Mouse (Mus musculus): ENCODE data around the gene Plxnb3.
"Not testable (repeated sequence)": the region's sequence is repeated elsewhere in the genome, so short reads cannot be mapped to it uniquely, and the experiment has no call there.

The Plxnb3 gene

DNA sequence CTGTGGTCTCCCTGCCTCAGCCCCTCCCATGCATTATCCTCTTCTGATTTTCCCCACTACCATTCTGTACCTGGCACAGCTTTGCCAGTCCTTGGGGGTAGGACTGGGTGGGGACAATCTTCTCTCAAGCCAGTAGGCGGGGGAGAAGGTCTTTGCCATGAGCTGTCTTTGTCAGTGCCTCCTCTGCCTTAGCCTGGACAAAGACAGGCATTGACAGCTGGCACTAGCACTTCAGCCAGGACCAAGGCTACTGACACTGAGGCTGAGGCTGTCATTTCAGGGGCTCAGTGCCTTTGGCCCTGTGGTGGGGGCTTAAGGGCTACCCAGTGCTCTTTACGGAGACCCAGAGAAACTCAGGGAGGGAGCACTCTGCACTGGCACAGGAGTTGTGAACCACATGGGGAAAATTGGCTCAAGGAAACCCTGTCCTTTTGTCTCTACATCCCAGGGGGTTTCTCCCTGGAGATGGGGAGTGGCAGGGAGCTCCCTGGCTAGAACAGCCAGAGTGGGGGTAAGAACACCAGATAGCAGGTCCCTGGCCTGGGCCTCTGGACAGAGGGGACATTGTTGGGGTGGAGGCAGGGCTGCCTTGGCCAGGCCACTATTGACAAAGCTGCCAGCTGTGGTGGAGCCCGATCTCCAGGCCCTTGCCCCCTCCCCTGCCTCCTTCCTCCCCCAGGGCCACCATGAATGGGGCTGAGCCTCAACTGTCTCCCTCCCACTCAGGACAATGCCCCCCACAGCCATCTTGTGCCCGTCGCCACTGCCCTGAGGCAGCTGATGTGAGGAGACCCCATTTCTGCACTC is at the start of gene Plxnb3:
Gene Plxnb3, plus strand, starts transcription at position 757 of the 807 bp plus-strand sequence.
- DNase-seq (ENCODE audit: low spot score), result no peak

DNA sequence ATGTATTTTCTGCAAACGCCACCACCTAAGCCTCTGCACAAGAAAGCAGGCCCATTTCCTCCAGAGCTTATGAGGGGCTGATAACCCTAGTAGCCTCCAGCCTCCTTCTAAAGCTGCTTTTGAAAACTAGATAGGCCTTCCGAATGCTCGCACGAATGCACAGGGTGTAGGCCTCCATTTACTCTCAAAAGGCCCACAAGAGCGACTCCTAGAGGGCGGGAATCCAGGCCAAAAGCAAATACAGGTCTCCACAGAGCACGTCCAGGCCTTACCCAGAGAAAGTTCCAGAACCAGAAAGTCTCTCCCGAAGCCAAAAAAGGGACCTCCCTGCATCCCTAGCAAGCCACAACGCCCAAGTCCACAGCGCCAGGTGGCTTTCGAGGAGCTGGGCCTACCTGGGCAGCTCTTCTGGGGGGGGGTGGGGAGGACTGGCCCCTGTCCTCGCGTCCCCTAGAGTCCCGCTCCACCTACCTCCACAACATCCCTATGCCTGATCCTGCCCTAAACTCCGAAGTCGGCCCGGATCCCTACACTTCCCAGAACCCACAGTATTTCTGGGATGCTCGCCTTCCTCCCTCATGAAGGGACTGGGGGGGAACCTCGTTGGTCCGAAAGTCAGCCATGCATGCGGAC is 41.3 kb upstream of the Plxnb3 start:
- DNase-seq (ENCODE audit: low spot score), result no peak

DNA sequence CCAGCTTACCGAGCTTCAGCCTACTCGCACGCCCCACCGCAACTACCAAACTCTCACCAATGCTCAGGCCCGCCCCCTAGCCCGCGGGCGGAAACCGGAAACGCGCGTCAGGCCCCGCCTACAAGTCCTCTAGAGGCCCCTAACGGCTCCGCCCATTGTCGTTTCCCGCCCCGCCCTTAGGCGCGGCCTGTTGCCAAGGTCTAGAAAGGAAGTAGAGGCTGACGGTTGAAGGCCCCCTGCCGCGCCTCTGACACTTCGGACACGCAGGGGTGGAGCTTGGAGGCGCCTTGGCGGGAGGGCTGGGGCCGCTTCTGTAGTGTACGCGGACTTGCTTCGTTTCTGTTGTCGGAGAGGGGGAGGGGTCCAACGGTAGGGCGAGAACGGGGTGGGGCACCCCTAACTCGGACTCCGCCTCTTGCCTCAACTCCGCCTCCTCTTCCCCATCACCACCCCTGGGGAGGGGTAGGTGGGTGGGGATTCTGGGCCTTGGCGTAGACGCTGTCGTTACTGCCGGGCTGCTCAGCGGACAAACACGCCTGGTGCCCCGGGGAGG is 40.7 kb upstream of the Plxnb3 start, which contains the start of the genes Bcap31 and Abcd1:
Gene Bcap31, minus strand, starts transcription at position 67 of the 553 bp plus-strand sequence.
Gene Abcd1, plus strand, starts transcription at position 489 of the 553 bp plus-strand sequence.
- DNase-seq (ENCODE audit: low spot score), result peak; percentile 82

DNA sequence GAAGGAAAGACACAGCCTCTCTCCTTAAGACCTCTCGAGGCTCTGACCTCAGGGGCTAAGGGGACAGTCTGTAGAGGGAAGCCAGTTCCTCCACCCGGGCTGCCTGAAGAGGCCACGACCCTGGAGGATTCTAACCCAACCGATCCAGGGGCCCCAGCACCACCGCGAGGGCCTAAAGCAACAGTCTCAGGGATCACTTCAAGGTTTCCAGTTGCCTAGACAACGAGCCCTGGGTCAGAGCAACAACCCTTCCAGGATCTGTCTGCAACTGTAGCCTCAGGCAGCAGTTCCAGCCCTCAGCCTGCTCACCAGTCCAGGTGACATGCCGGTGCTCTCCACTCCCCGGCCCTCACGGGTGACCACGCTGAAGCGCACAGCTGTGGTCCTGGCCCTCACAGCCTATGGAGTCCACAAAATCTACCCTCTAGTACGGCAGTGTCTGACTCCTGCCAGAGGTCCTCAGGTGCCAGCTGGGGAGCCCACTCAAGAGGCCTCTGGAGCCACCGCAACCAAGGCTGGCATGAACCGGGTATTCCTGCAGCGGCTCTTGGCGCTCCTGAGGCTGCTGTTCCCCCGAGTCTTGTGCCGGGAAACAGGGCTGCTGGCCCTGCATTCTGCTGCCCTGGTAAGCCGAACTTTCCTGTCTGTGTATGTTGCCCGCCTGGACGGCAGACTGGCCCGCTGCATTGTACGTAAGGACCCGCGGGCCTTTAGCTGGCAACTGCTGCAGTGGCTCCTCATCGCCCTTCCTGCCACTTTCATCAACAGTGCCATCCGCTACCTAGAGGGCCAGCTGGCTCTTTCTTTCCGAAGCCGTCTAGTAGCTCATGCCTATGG is 40.0 kb upstream of the Plxnb3 start:
- DNase-seq (ENCODE audit: low spot score), result no peak

DNA sequence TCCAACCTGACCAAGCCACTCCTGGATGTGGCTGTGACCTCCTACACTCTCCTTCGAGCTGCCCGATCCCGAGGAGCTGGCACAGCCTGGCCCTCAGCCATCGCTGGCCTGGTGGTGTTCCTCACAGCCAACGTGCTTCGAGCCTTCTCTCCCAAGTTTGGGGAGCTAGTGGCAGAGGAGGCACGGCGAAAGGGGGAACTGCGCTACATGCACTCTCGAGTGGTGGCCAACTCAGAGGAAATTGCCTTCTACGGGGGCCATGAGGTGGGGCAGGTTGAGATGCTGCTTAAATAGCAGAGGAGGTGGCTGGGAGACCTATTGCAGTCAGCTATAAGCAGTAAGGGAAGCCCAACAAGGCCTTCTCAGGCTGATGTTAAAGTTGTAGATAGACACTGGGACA is 39.2 kb upstream of the Plxnb3 start:
- no peak for DNase-seq (ENCODE audit: low spot score)

DNA sequence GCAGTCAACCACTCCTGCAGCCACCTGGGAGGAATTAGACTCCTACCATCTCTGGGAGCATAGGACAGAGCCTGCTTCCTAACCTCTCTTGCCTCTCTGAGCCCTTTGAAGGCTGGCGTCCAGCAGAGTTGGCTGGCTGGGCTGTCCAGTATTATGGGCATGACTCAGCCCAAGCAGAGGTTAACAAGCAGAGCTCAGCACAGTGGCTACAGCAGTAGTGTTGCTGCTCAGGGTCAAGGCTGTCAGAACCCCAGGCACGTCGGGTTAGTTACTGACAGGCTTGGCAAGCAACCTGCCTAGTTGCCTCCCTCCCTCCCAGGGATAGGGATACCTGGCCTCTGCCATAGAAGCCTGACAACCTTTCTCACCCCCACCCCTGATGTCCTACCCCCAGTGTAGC is 38.6 kb upstream of the Plxnb3 start:
- DNase-seq (ENCODE audit: low spot score), result no peak

DNA sequence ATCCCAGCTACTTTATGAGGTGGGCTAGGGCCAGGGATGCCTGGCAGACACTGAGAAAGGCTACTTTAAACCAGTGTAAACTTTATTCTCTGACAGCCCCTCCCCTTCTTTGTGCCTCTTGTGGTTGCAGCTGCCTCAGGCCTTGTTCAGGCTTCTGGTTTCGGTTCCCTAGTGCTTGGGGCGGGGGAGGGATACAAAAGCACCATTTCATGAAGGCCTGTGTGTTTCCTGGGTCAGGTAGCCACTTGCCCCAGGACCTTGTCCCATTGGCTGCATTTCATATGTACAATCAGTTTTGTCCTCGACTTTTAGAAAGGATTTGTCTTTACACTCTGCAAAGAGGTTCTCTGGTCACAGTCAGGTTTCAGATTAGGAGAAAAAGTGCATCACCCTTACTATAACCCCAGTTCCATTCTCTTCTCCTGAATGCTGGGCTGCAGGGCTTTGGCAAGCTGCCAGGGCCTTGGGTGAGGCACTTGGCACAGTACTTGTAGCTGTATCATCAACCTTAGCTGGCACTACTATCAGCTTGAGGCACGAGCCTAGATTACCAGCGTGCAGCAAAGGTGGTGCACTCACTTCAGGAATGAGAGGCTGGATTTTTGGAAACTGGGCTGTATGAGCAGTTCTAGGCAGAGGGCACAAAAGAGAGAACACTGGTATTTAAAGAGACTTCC is 38.1 kb upstream of the Plxnb3 start:
- DNase-seq (ENCODE audit: low spot score), result no peak

DNA sequence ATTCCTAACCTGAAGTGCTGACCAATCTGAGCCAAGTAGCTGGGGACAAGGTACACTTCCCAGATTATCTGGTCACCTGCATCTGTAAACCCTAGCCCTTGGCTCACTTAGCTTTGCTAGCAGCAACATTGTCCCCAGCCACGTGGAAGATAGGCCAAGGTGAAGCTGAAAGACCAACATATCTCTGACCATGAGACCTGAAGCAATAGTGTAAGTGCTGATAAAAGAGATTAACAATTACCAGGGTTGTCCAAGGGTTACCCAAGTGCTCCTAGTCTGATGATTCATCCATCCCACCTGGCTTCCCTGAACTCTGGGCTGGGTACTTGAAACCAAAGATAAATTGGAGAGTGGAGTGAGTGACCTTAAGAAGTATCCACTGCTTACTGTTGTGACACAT is 26.0 kb upstream of the Plxnb3 start:
- DNase-seq (ENCODE audit: low spot score), result no peak

DNA sequence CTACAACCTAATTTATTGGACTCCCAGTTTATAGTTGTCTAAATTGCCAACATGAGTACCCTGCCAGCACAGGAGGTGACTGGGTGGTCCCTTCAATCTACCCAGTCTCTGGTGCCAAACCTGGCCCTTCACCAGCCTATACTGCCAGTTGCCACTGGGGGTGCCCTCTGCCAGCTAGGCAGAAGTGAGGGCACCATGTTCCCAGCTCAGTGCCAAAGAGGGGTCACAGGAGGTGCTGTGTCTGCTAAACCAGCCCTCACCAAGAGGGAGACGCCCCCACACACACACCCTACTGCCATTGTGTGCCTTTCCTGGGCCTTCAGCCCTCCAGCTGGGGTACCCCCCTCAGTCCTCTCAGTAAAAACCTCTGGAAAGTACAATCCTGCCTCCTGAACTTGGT is 18.7 kb upstream of the Plxnb3 start:
- no peak for DNase-seq (ENCODE audit: low spot score)

DNA sequence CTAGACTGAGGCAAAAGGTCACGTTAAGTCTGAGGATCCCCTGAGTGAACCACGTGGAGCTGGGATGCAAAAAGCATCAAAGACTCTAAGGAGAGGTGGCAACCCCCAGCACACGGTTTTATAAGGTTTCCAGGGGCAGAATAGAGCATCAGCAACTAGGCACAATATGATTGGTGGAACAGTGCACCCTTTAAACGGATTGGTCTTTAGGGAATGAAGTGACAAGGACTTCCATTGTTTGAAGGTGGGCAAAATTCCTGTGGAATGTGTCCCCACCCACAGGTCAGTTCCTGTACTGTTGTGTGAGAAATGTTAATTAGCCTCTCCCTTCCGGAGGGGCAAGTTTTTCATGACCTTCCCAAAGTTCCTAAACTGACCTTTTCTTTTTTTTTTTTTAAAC is 17.7 kb upstream of the Plxnb3 start:
- DNase-seq (ENCODE audit: low spot score), result no peak

DNA sequence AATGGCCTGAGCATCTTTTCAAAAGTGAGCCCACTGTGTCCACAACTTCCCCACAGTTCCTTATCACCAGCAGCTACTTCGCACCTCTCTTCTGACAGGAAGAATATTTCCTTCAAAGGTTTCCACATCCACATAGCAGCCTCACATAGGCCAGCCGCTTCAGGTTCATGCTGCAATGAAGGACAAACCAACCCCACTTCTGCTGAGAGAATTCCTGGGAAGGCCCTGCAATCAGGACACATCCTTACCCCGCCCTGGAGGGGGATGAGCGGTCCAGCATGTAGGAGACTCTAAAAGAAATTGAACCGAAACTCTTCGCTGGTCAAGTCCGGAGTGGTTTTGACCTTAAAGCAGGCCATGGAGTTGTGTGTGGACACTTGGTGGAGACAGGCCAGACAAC is 17.0 kb upstream of the Plxnb3 start:
- not testable (repeated sequence) for DNase-seq (ENCODE audit: low spot score)

DNA sequence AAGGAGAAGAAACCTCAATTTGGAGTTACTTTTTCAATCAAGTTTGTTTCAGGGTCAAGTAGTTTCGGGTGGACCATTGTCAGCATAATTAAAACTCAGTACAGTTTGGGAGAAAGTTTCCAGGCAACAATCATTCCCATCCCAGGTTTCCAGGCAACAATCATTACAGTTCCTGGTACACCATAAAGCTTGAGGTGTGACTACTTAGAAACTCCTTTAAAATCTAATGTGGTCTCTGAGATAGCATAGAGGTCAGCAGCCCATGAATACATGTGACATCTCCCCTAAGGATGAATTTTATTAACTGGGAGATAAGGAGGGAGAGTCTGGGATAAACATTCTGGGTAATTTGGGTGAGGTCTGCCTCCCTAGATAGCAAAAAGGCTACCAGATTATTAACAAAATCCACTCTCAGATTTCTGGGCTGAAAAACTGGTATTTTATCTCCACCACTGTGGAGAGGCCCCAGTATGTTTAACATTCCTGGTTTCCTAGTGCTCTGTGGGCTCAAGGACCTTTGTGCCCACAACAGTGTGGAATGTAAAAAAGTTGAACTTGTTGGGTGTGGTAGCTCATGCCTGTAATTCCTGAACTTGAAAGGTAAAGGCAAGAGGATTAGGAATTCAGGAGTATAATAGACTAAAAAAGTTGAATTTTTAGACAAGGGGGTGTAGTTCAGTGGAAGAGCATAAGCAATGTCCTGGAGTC is 12.0 kb upstream of the Plxnb3 start:
- DNase-seq (ENCODE audit: low spot score), result no peak

DNA sequence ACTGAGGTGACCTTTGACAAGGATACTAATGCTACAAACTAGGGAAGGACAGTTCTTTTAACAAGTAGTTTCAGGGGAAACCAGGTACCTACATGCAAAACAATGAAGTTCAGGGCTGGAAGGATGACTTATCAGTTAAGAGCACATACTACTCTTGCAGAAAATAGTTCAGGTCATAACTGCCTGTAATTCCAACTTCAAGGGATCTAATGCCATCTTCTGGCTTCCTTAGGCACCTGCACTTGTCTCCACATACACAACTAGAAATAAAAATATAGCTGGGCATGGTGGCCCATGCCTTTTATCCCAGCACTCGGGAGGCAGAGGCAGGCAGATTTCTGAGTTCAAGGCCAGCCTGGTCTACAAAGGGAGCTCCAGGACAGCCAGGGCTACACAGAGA is 7.9 kb upstream of the Plxnb3 start:
- DNase-seq (ENCODE audit: low spot score), result no peak

DNA sequence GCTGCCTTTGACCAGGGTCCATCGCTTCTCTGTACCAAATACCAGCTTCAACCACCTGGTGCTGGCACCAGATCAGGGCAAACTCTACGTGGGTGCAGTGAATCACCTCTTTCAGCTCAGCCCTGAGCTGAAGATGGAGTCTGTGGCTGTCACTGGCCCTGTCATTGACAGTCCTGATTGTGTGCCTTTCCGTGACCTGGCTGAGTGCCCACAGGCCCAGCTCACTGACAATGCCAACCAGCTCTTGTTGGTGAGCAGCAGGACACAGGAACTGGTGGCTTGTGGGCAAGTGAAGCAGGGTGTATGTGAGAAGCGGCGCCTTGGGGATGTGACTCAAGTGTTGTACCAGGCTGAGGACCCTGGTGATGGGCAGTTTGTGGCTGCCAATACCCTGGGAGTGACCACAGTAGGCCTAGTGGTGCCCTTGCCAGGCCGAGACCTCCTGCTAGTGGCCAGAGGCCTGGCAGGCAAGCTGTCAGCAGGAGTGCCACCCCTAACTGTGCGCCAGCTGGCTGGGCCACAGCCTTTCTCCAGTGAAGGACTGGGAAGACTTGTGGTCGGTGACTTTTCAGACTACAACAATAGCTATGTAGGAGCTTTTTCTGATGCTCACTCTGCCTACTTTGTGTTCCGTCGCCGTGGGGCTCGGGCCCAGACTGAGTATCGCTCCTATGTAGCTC is 1.9 kb downstream of the Plxnb3 start:
- DNase-seq (ENCODE audit: low spot score), result no peak

DNA sequence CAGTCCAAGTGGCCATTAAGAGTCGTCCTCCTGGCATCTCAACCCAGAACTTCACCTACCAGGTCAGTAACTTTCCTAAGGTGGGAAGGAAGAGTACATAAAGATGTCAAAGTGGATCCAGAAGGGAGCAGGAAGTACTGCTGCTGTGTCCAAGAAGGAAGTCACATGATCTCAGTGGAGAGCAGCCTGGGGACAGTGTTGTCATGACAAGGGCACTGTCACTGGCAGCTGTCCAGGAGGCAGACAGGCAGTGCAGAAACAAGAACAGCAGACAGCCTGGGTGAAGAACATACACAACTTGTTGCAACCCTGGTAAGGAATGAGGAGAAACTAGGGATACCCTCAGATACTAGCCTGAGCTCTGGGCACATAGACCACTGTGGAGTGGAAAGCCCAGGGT is 8.4 kb downstream of the Plxnb3 start:
- no peak for DNase-seq (ENCODE audit: low spot score)

DNA sequence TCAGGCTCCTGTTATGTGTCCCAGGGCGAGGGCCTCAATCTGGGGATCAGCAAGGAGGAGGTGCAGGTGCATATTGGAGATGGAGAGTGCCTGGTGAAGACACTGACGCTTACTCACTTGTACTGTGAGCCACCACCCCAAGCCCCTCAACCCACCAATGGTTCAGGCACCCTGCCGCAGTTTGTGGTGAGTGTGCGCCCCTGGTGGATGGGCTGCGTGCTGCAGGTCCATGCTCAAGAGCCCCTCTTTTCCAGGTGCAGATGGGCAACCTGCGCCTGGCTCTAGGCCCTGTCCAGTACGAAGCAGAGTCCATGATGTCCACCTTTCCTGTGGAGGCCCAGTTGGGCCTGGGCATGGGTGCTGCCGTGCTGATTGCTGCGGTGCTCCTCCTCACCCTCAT is 10.4 kb downstream of the Plxnb3 start:
- no peak for DNase-seq (ENCODE audit: low spot score)

DNA sequence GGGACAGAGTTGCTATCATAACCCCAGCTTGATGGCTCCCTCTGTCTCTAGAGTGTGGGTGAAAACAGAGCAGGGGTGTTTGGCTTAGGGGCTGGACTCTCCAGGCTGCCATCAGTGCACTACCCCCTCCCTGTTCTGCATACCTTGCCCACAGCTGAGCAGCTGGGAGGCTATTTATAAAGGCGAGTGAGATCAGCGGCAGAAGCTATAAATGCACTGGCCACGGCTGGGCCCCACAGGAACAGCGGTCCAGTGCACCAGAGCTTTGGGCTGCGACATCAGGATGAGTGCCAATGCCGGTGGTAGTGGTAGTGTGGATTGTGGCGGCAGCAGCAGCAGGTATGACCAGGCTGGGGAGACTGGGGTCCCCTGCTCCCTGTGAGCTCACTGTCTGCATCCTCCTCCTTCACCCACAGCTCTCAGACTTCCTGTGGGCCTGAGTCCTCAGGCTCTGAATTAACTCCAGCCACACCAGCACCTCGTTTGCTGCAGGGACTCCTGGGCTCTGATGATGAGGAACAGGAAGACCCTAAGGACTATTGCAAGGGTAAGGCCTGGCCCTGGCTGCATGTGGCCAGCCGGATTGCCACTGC is 17.4 kb downstream of the Plxnb3 start, which contains the start of gene Srpk3:
Gene Srpk3, plus strand, starts transcription at position 238 of the 593 bp plus-strand sequence.
- no peak for DNase-seq (ENCODE audit: low spot score)

DNA sequence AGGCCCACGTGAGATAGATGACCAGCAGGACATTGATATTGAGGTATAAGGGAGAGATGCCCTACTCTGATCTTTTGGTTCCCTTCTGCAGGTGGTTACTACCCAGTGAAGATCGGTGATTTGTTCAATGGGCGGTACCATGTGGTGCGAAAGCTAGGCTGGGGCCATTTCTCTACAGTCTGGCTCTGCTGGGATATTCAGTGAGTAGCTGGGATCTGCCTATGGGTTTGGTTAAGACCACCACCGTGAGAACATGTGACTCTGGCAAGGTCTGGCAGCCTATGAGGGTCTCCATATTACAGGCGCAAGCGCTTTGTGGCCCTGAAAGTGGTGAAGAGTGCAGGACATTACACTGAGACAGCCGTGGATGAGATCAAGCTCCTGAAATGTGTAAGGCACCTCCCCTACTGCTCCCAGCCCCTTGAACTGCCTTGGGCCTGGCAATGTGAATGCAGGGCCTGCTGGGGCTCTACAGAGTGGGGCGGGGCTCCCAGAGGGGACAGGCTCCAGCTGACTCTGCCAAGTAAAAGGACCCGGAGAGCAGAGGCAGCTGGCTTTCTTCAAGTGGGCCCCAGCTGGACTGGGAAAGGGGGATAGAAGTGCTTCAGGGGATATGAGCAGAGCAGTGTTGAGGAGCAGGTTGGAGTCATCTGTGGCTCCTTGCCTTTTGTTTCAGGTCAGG is 18.1 kb downstream of the Plxnb3 start:
- no peak for DNase-seq (ENCODE audit: low spot score)

DNA sequence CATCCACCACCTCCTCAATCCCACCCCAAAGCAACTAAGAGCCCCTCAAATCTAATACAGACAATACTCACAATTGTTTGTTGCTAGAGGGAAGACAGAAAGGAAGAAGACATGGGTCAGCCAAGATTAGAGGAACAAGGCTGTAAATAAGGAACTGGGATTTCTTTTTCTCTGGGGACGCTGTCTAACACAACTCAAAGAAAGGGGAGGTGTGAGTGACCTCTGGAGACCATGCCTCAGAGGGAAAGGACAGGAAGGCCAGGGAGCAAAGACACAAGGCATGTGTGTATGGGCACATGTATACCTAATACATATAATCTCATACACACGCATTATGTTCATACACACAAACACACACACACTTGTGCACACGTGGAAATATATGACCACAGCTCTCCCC is 25.3 kb downstream of the Plxnb3 start:
- DNase-seq (ENCODE audit: low spot score), result no peak

All from left cerebral cortex, adult 11 months (tissue).